Mouse (Mus musculus) bone marrow macrophage, adult 2 months (primary cell): ENCODE results near the gene Rnf4.

Source experiments
- CTCF ChIP-seq: IDR thresholded peaks from 2 replicates; pipeline ENCODE4 v1.5.1; 2012; ENCODE audit warnings: low read depth, mild to moderate bottlenecking, low read length, moderate library complexity
- POLR2A ChIP-seq: IDR thresholded peaks from 2 replicates; pipeline ENCODE4 v1.6.1; 2012; ENCODE audit warnings: mild to moderate bottlenecking, low read depth, low read length, borderline replicate concordance

GRCm38 (mm10) chr5:34335539-34336096 lies 471 bp upstream of the Rnf4 start:
- TF ChIP-seq CTCF: no peak; the same call in 1 of the 2 replicates
- no peak; the same call in 1 of the 2 replicates for TF ChIP-seq POLR2A
